Mouse (Mus musculus) cerebellum, adult 9-11 months (tissue): ENCODE measurements at regions not wholly inside any gene's neighbourhood (a gene's known extent, or its start where the extent isn't known, plus 50 kb on each side); places are given as distances from the start of the nearest gene placed in this dataset.

Experiments
- DNase-seq: peaks from one replicate; pipeline ENCODE4 v3.0.0; 2022

GRCm38 (mm10) chr12:27474631-27475030 lies 132.3 kb upstream of the Sox11 start:
- DNase-seq: no peak

- no peak for DNase-seq
Observed at GRCm38 (mm10) chr12:27471557-27471956, 129.2 kb upstream of the Sox11 start.

GRCm38 (mm10) chr12:27470346-27470745 lies 128.0 kb upstream of the Sox11 start:
- DNase-seq: no peak

GRCm38 (mm10) chr12:27468782-27469181 lies 126.4 kb upstream of the Sox11 start:
- DNase-seq: no peak

DNA sequence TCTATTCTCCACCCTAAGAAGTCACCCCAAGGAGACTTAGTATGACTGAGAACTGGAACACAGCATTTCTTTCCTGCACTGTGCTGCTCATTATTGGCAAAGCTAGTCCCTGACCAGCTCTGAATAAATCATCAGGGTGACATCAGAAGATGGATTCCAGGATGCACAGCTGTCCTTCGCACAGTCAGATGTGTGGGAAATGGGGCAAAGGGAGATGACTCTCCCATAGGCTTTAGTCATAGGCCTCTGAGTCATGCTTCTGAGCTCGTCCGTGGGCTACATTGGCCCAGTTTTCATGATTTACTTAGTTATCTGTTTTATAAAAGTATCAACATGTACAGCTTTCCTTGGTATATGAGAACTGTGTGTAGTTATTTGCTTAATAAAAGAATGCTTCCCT lies 125.8 kb upstream of the Sox11 start:
- DNase-seq: no peak

DNA sequence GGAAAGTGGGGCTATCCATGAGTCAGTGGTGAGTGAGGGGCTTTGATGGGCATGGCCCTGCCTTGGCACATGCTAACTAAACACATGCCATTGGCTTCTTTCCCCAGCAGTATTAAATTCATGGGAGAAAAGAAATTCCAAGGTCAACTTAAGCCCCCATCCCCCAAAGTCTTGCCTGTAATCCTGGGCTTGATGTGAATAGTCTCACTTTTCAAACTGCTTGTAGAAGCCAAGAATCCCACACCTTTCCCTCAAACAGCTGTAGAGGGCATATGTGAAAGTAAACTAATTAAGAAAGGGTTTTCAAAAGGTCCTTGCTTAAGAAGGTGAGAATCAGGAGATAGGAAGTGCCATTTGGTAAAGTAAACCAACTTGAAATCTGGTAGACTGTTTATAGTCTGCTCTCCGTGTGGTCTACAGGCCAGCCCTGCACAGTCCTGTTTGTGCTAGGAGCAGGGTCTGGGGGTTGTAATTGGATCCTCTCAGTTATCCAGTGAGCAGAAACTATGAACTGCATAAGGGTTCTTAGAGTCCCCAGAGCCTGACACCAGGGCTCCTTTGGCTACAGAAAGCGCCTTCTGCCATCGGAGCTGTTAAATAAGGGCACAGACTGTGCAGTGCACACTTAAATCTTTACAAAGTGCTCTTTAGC lies 123.3 kb upstream of the Sox11 start:
- no peak for DNase-seq

DNA sequence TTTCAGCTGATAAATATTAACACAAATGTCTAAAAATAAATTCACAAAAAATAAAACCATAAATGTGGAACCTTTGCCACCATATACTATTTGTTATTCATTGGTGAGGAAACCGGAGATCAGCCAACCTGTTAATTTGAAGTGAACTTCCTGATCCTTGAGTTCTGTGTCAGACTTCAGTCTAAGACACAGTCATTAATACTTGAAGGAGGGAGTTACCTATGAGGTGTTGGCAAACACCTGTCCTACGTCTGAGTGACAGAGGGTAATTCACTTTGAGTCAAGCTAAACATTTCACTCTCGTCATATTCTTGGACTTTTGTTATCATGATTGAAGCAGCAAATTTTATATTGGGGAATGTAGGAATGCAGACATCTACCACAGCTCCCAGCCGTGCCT lies 116.3 kb upstream of the Sox11 start:
- no peak for DNase-seq

DNA sequence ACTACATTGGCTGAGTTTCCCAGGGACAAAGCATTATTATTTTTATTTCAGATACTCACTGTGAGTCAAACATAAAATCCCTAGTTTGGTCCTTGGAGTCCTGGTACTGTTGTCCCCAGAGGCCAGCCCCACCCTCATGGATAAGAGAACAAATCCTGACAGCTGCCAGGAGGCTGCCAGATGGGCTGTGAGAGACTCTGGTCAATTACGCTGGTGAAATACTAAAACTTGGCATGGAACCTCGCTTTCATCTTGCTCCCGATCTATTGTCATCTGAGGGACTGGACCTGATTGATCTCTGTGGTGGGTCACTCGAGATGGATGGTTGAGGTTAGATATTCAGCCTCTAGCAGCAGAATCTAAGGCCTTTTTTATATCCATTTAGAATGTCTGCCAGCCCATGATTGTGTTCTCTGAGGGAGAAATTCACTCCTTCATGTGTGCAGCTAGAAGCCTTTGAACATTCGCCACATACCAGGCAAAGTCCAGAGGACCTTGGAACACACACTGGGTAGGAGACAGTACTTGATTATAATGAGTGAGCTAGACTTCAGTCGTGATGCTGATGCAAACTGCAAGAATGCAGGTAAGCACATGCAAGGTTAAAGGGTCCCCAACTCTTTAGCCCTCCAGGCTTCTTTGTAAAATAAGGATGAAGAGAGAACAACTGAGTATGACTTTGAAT lies 95.4 kb upstream of the Sox11 start:
- no peak for DNase-seq

DNA sequence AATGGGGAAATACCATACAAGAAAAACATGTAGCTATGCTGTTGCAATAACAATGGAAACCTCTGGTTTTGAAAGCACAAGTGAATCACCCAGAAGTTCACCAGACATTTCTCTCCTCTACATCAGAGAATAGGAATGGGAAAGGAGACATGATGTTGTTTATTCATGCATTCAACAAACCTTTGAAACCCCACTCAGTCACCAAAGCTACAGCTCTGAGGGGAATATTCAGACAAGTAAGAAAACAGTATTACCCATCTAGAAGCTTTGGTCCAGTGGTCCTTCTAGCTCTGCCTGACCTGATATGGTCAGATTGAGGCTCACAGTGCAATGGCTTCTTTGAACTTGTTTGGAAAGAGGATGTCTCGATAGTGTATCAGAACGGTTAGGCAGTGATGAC lies 89.0 kb upstream of the Sox11 start:
- no peak for DNase-seq

- DNase-seq: no peak
Observed at GRCm38 (mm10) chr12:27417387-27418009, 75.1 kb upstream of the Sox11 start.

- no peak for DNase-seq
Observed at GRCm38 (mm10) chr12:27410555-27410954, 68.2 kb upstream of the Sox11 start.

DNA sequence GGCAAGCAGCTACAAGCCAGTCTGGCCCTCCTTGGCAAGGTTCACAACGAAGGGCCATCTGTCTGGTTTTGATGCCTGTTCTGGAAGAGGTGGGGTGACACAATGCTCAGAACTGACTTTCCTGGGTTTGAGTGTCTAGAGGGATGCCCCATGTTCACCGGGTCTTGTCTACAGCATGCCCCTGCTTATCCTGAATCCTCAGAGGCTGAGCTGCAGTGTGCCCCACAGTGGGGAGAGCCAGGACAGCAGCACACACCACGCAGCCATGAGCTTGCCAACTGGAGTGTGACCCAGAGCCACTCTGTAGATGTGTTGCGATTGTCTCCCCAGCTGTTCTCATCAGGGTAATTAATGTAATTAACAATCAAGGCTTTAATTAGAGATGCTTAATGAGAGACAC lies 66.1 kb upstream of the Sox11 start:
- peak; percentile 2 for DNase-seq

GRCm38 (mm10) chr12:27399392-27399791 lies 57.0 kb upstream of the Sox11 start:
- DNase-seq: no peak
